Mouse (Mus musculus): ENCODE measurements around the gene Map3k5. TPM values are rescaled to one million over a fixed set of nuclear protein-coding genes. Genes with fewer than 3 reads are reported as not detected.
A peak's percentile ranks its signal among the peaks of the same experiment; 100 is the strongest.

Map3k5 gene
- polyA plus RNA-seq, 1 experiment from 2014 or later, result 0.50 TPM

GRCm38 (mm10) chr10:20105575-20105974 is 171.3 kb downstream of the Map3k5 start:
- no peak overlapping the region for H3K4me2 ChIP-seq (replicated peaks)
- ATAC-seq, result no peak
- no peak overlapping the region for H3K27ac ChIP-seq
- no peaks in the 10 kb centered on the region for H3K27me3 ChIP-seq
- H3K36me3 ChIP-seq, result no peaks in the 10 kb centered on the region
- no peaks in the 10 kb centered on the region for H3K4me1 ChIP-seq (replicated peaks)
- H3K9ac ChIP-seq (replicated peaks), result no peak overlapping the region
- 85% methylated on average over 4 of the region's 4 CpGs for WGBS
- no peaks in the 10 kb centered on the region for H3K9me3 ChIP-seq
- no peak overlapping the region for H3K4me3 ChIP-seq (replicated peaks)

GRCm38 (mm10) chr10:20107031-20107430 is 172.8 kb downstream of the Map3k5 start:
- no peaks in the 10 kb centered on the region for H3K36me3 ChIP-seq
- H3K4me1 ChIP-seq (replicated peaks), result no peaks in the 10 kb centered on the region
- no peaks in the 10 kb centered on the region for H3K27me3 ChIP-seq
- ATAC-seq, result no peak
- H3K9ac ChIP-seq (replicated peaks), result no peak overlapping the region
- no peak overlapping the region for H3K27ac ChIP-seq
- WGBS, result 93% methylated on average over 14 of the region's 14 CpGs
- H3K9me3 ChIP-seq, result no peaks in the 10 kb centered on the region
- H3K4me2 ChIP-seq (replicated peaks), result no peak overlapping the region
- H3K4me3 ChIP-seq (replicated peaks), result no peak overlapping the region

GRCm38 (mm10) chr10:20111508-20111907 is 177.2 kb downstream of the Map3k5 start:
- Histone ChIP-seq H3K9ac (replicated peaks) (no peak overlapping the region), H3K9me3 (no peaks in the 10 kb centered on the region), H3K36me3 (no peaks in the 10 kb centered on the region), H3K27me3 (no peaks in the 10 kb centered on the region), H3K4me1 (replicated peaks) (no peaks in the 10 kb centered on the region), H3K27ac (no peak overlapping the region), H3K4me3 (replicated peaks) (no peak overlapping the region), H3K4me2 (replicated peaks) (no peak overlapping the region)
- no peak for ATAC-seq
- WGBS, result 87% methylated on average over 5 of the region's 5 CpGs

GRCm38 (mm10) chr10:20112026-20112973 is 178.0 kb downstream of the Map3k5 start:
- Histone ChIP-seq H3K4me2 (replicated peaks) (no peak overlapping the region), H3K27ac (no peak overlapping the region), H3K36me3 (no peaks in the 10 kb centered on the region), H3K27me3 (no peaks in the 10 kb centered on the region), H3K4me3 (replicated peaks) (no peak overlapping the region), H3K9me3 (no peaks in the 10 kb centered on the region), H3K9ac (replicated peaks) (no peak overlapping the region), H3K4me1 (replicated peaks) (no peaks in the 10 kb centered on the region)
- 89% methylated on average over 18 of the region's 18 CpGs for WGBS
- ATAC-seq, result no peak

GRCm38 (mm10) chr10:20119504-20120425 is 185.5 kb downstream of the Map3k5 start:
- Histone ChIP-seq H3K4me3 (replicated peaks) (no peak overlapping the region), H3K27ac (no peak overlapping the region), H3K9me3 (no peaks in the 10 kb centered on the region), H3K4me2 (replicated peaks) (no peak overlapping the region), H3K9ac (replicated peaks) (no peak overlapping the region), H3K36me3 (no peaks in the 10 kb centered on the region), H3K27me3 (no peaks in the 10 kb centered on the region), H3K4me1 (replicated peaks) (no peaks in the 10 kb centered on the region)
- no peak for ATAC-seq
- 94% methylated on average over 15 of the region's 15 CpGs for WGBS

GRCm38 (mm10) chr10:20121981-20122380 is 187.7 kb downstream of the Map3k5 start:
- H3K27ac ChIP-seq, result no peak overlapping the region
- no peak overlapping the region for H3K4me3 ChIP-seq (replicated peaks)
- WGBS, result 86% methylated on average over 4 of the region's 4 CpGs
- no peaks in the 10 kb centered on the region for H3K36me3 ChIP-seq
- no peaks in the 10 kb centered on the region for H3K27me3 ChIP-seq
- H3K4me1 ChIP-seq (replicated peaks), result no peaks in the 10 kb centered on the region
- no peaks in the 10 kb centered on the region for H3K9me3 ChIP-seq
- no peak overlapping the region for H3K9ac ChIP-seq (replicated peaks)
- H3K4me2 ChIP-seq (replicated peaks), result no peak overlapping the region
- no peak for ATAC-seq

- H3K4me1 ChIP-seq (replicated peaks), result no peaks in the 10 kb centered on the region
- no peak overlapping the region for H3K9ac ChIP-seq (replicated peaks)
- ATAC-seq, result peak; percentile 53; the same call in 1 of the 2 replicates
- no peaks in the 10 kb centered on the region for H3K27me3 ChIP-seq
- WGBS, result 54% methylated on average over 9 of the region's 9 CpGs
- no peak overlapping the region for H3K4me2 ChIP-seq (replicated peaks)
- no peaks in the 10 kb centered on the region for H3K36me3 ChIP-seq
- H3K27ac ChIP-seq, result no peak overlapping the region
- H3K4me3 ChIP-seq (replicated peaks), result no peak overlapping the region
- no peaks in the 10 kb centered on the region for H3K9me3 ChIP-seq
Measured at GRCm38 (mm10) chr10:20123401-20123800, 189.1 kb downstream of the Map3k5 start.

GRCm38 (mm10) chr10:20124576-20124975 is 190.3 kb downstream of the Map3k5 start:
- H3K4me3 ChIP-seq (replicated peaks), result no peak overlapping the region
- 0 out of 2 replicates have a peak, but pooled peaks have one; percentile 19 for ATAC-seq
- H3K9me3 ChIP-seq, result no peaks in the 10 kb centered on the region
- WGBS, result 83% methylated on average over 12 of the region's 12 CpGs
- H3K9ac ChIP-seq (replicated peaks), result no peak overlapping the region
- H3K4me1 ChIP-seq (replicated peaks), result no peaks in the 10 kb centered on the region
- no peak overlapping the region for H3K27ac ChIP-seq
- no peak overlapping the region for H3K4me2 ChIP-seq (replicated peaks)
- no peaks in the 10 kb centered on the region for H3K27me3 ChIP-seq
- H3K36me3 ChIP-seq, result no peaks in the 10 kb centered on the region

- H3K4me2 ChIP-seq (replicated peaks), result no peak overlapping the region
- peak; percentile 64 for ATAC-seq
- 55% methylated on average over 4 of the region's 4 CpGs for WGBS
Measured at GRCm38 (mm10) chr10:20125226-20125625, 191.0 kb downstream of the Map3k5 start.

GRCm38 (mm10) chr10:20132933-20133652 is 198.8 kb downstream of the Map3k5 start:
- no peaks in the 10 kb centered on the region for H3K4me1 ChIP-seq (replicated peaks)
- H3K4me3 ChIP-seq (replicated peaks), result no peak overlapping the region
- no peak overlapping the region for H3K4me2 ChIP-seq (replicated peaks)
- no peaks in the 10 kb centered on the region for H3K36me3 ChIP-seq
- WGBS, result 92% methylated on average over 12 of the region's 12 CpGs
- no peak overlapping the region for H3K27ac ChIP-seq
- no peak for ATAC-seq
- H3K9me3 ChIP-seq, result no peaks in the 10 kb centered on the region
- H3K27me3 ChIP-seq, result no peaks in the 10 kb centered on the region
- H3K9ac ChIP-seq (replicated peaks), result no peak overlapping the region

More at GRCm38 (mm10) chr10:20125226-20125625, 191.0 kb downstream of the Map3k5 start:
- no peak overlapping the region for H3K9ac ChIP-seq (replicated peaks)
- H3K9me3 ChIP-seq, result no peaks in the 10 kb centered on the region
- no peaks in the 10 kb centered on the region for H3K27me3 ChIP-seq
- H3K36me3 ChIP-seq, result no peaks in the 10 kb centered on the region
- H3K4me3 ChIP-seq (replicated peaks), result no peak overlapping the region
- no peaks in the 10 kb centered on the region for H3K4me1 ChIP-seq (replicated peaks)
- H3K27ac ChIP-seq, result no peak overlapping the region

GRCm38 (mm10) chr10:20135350-20136058 is 201.2 kb downstream of the Map3k5 start:
- Histone ChIP-seq H3K4me3 (replicated peaks) (no peak overlapping the region), H3K9ac (replicated peaks) (no peak overlapping the region), H3K4me1 (replicated peaks) (no peaks in the 10 kb centered on the region), H3K36me3 (no peaks in the 10 kb centered on the region), H3K9me3 (no peaks in the 10 kb centered on the region), H3K27me3 (no peaks in the 10 kb centered on the region), H3K4me2 (replicated peaks) (no peak overlapping the region), H3K27ac (no peak overlapping the region)
- ATAC-seq, result no peak
- WGBS, result 81% methylated on average over 15 of the region's 15 CpGs

All from midbrain, embryonic 13.5 days (tissue).